Comparison of ENCODE assay signal across 24 mouse cellular contexts in the genomic region with DNA sequence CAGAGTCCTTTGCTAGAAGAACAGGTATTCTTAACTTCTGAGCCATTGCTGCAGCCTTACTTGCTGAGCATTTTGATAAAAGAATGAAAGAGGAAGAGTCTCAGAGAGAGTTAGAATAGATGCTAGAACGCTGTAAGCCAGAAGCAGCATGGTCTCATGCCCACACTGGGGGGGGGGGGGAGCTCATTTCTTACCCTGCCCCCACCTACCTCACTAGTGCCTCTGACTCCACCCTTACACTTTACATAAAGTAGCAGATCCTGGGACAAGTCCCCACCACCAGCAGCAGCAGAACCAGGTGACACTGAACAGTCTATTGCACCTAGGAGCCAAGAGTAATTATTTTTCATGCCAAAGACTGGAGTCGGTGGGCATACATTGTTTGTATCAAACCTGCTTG. TPM values are rescaled to one million over a fixed set of nuclear protein-coding genes. Genes with fewer than 3 reads are reported as not detected.
DNase-seq lines count a peak whose midpoint lies in the region; ATAC-seq and TF ChIP-seq lines count a peak whose summit lies in the region.
"Had no signal": no experiment of that assay in that cellular context is flagged by ENCODE, and none has a peak within 500 bp of the region (broad histone marks: within the 10 kb centered on the region; RNA-seq: fewer than 3 reads in every experiment).

No protein-coding gene starts in this region.

- H3K9ac ChIP-seq in kidney, embryonic 14.5 days (ENCODE audit: low read depth, low read length) = no peak overlapping the region
- H3K9ac ChIP-seq in lung, embryonic 15.5 days = no peak overlapping the region
- no peak overlapping the region for H3K9ac ChIP-seq in intestine, embryonic 16.5 days (ENCODE audit: low read depth, low read length)
- H3K9ac ChIP-seq: embryonic facial prominence, embryonic 12.5 days; forebrain, embryonic 15.5 days; heart, embryonic 15.5 days had no signal

- no peak for ATAC-seq in kidney, embryonic 14.5 days (ENCODE audit: low FRiP score, low TSS enrichment)
- no peak for ATAC-seq in lung, embryonic 15.5 days (ENCODE audit: borderline replicate concordance, extremely low read depth, low FRiP score, low TSS enrichment)
- ATAC-seq in intestine, embryonic 16.5 days = no peak
- ATAC-seq: forebrain, embryonic 15.5 days had no signal

- intact Hi-C loops in gastrocnemius, postnatal 36 days (cut with DNase I) = no loop called here

- no peaks in the 10 kb centered on the region for H3K9me3 ChIP-seq in kidney, embryonic 14.5 days (ENCODE audit: control insufficient read depth, low read length)
- no peaks in the 10 kb centered on the region for H3K9me3 ChIP-seq in lung, embryonic 15.5 days
- no peaks in the 10 kb centered on the region for H3K9me3 ChIP-seq in intestine, embryonic 16.5 days (ENCODE audit: control insufficient read depth, low read length)
- H3K9me3 ChIP-seq: embryonic facial prominence, embryonic 12.5 days; forebrain, embryonic 15.5 days; heart, embryonic 15.5 days had no signal

- H3K4me2 ChIP-seq in kidney, embryonic 14.5 days (replicated peaks; ENCODE audit: low read depth, low read length) = no peak overlapping the region
- no peak overlapping the region for H3K4me2 ChIP-seq in lung, embryonic 15.5 days
- H3K4me2 ChIP-seq in intestine, embryonic 16.5 days (ENCODE audit: low read depth, low read length) = no peak overlapping the region
- H3K4me2 ChIP-seq: embryonic facial prominence, embryonic 12.5 days; forebrain, embryonic 15.5 days; heart, embryonic 11.5 days; heart, embryonic 15.5 days had no signal

- no peak for TF ChIP-seq CTCF in lung, adult 2 months (IDR thresholded peaks at IDR 0.05; ENCODE audit: insufficient read depth, low read length)

- H3K27ac ChIP-seq in kidney, embryonic 14.5 days (ENCODE audit: low read depth, low read length) = 0 out of 2 replicates have a peak overlapping the region, but pooled peaks have one; percentile 43
- H3K27ac ChIP-seq in lung, embryonic 15.5 days = peak overlapping the region; percentile 76
- H3K27ac ChIP-seq in intestine, embryonic 16.5 days (ENCODE audit: low read length) = peak overlapping the region; percentile 62
- H3K27ac ChIP-seq: embryonic facial prominence, embryonic 12.5 days; forebrain, embryonic 15.5 days; heart, embryonic 15.5 days had no signal

- no peak for TF ChIP-seq POLR2A in lung, adult 2 months (IDR thresholded peaks at IDR 0.05; ENCODE audit: borderline replicate concordance, extremely low read depth, low read depth, low read length)

- H3K27me3 ChIP-seq in kidney, embryonic 14.5 days (ENCODE audit: control insufficient read depth, insufficient read depth, low read length) = no peaks in the 10 kb centered on the region
- no peaks in the 10 kb centered on the region for H3K27me3 ChIP-seq in lung, embryonic 15.5 days
- H3K27me3 ChIP-seq in intestine, embryonic 16.5 days (replicated peaks; ENCODE audit: control insufficient read depth, insufficient read depth, low read length) = no peaks in the 10 kb centered on the region

- H3K36me3 ChIP-seq in kidney, embryonic 14.5 days (ENCODE audit: control insufficient read depth, insufficient read depth, low read length) = no peaks in the 10 kb centered on the region
- H3K36me3 ChIP-seq in lung, embryonic 15.5 days = no peaks in the 10 kb centered on the region
- no peaks in the 10 kb centered on the region for H3K36me3 ChIP-seq in intestine, embryonic 16.5 days (ENCODE audit: control insufficient read depth, insufficient read depth, low read length)
- H3K36me3 ChIP-seq: embryonic facial prominence, embryonic 12.5 days; forebrain, embryonic 15.5 days; heart, embryonic 15.5 days had no signal

- 68% methylated on average over 2 of the region's 2 CpGs for WGBS in kidney, embryonic 14.5 days
- WGBS in lung, embryonic 15.5 days = 60% methylated on average over 2 of the region's 2 CpGs
- WGBS in lung, adult 2 months = 36% methylated on average over 2 of the region's 2 CpGs
- WGBS in intestine, embryonic 16.5 days = 65% methylated on average over 2 of the region's 2 CpGs

- DNase-seq in kidney, postnatal 4 days = no peak
- no peak for DNase-seq in lung, adult 2 months
- peak; percentile 57 for DNase-seq in thymus, postnatal 14 days
- no peak for DNase-seq in gastrocnemius, postnatal 36 days
- no peak for DNase-seq in spleen, postnatal 36 days (ENCODE audit: low spot score in 2 of 2)
- DNase-seq: adrenal gland, postnatal 10 days; cerebellum, adult 11 months; cerebellum, adult 8-10 months; cerebellum, postnatal 14 days; embryo, embryonic 11 days; heart, adult 18-20 months; heart, postnatal 14 days had no signal

- H3K4me1 ChIP-seq in kidney, embryonic 14.5 days (ENCODE audit: control insufficient read depth, insufficient read depth, low read length) = peaks cover 5% of the 10 kb centered on the region; the same call in 1 of the 2 replicates
- peaks cover 17% of the 10 kb centered on the region for H3K4me1 ChIP-seq in lung, embryonic 15.5 days
- H3K4me1 ChIP-seq in lung, adult 2 months (ENCODE audit: control insufficient read depth, insufficient read depth, low read length) = peaks cover 7% of the 10 kb centered on the region
- H3K4me1 ChIP-seq in intestine, embryonic 16.5 days (ENCODE audit: control insufficient read depth, insufficient read depth, low read length) = peaks cover 3% of the 10 kb centered on the region; the same call in 1 of the 2 replicates

- H3K4me3 ChIP-seq in kidney, embryonic 14.5 days (ENCODE audit: low read length) = no peak overlapping the region
- no peak overlapping the region for H3K4me3 ChIP-seq in lung, embryonic 15.5 days
- no peak overlapping the region for H3K4me3 ChIP-seq in lung, adult 2 months (replicated peaks; ENCODE audit: extremely low read depth, low read depth, low read length)
- no peak overlapping the region for H3K4me3 ChIP-seq in intestine, embryonic 16.5 days (ENCODE audit: low read length)
- H3K4me3 ChIP-seq: embryonic facial prominence, embryonic 12.5 days; forebrain, embryonic 15.5 days; heart, embryonic 15.5 days had no signal

RNA-seq across cellular contexts. Expression of gene Wdr31, which starts 4.4 kb away (rescaled TPM):
- 11.6 and 12.6 TPM in 2 replicates for polyA plus RNA-seq in kidney, embryonic 14.5 days (2014; fragmentation: Nextera tagmentation; extraction: Ambion mirVana)
- 12.9 and 13.0 TPM in 2 replicates for polyA plus RNA-seq in lung, embryonic 15.5 days (2015; fragmentation: Nextera tagmentation; extraction: Ambion mirVana)
- polyA plus RNA-seq in lung, adult 2 months (2012; rRNA removed) = 4.0 and 4.2 TPM in 2 replicates
- polyA plus RNA-seq in intestine, embryonic 16.5 days (2015; fragmentation: Nextera tagmentation; extraction: Ambion mirVana) = 5.1 and 7.3 TPM in 2 replicates
- total RNA-seq in gastrocnemius, postnatal 36 days (2021) = under 1 TPM in 1 of 2 experiments, not detected in 1; 0.22 TPM

RNA-seq across cellular contexts. Expression of gene Bspry, which starts 4.7 kb away (rescaled TPM):
- 16.8 and 25.8 TPM in 2 replicates for polyA plus RNA-seq in kidney, embryonic 14.5 days (2014; fragmentation: Nextera tagmentation; extraction: Ambion mirVana)
- 36.7 and 44.0 TPM in 2 replicates for polyA plus RNA-seq in lung, embryonic 15.5 days (2015; fragmentation: Nextera tagmentation; extraction: Ambion mirVana)
- 26.0 and 31.0 TPM in 2 replicates for polyA plus RNA-seq in lung, adult 2 months (2012; rRNA removed)
- 29.9 and 31.6 TPM in 2 replicates for polyA plus RNA-seq in intestine, embryonic 16.5 days (2015; fragmentation: Nextera tagmentation; extraction: Ambion mirVana)
- total RNA-seq in gastrocnemius, postnatal 36 days (2021) = under 1 TPM in 1 of 2 experiments, not detected in 1; 0.10 TPM
- total RNA-seq: gastrocnemius, adult 8-10 months had no signal

RNA-seq across cellular contexts. Expression of gene Hdhd3, which starts 28.1 kb away (rescaled TPM):
- 16.4 and 16.8 TPM in 2 replicates for polyA plus RNA-seq in kidney, embryonic 14.5 days (2014; fragmentation: Nextera tagmentation; extraction: Ambion mirVana)
- 18.6 and 21.1 TPM in 2 replicates for polyA plus RNA-seq in lung, embryonic 15.5 days (2015; fragmentation: Nextera tagmentation; extraction: Ambion mirVana)
- 10.0 and 14.1 TPM in 2 replicates for polyA plus RNA-seq in lung, adult 2 months (2012; rRNA removed)
- 115 and 118 TPM in 2 replicates for polyA plus RNA-seq in intestine, embryonic 16.5 days (2015; fragmentation: Nextera tagmentation; extraction: Ambion mirVana)
- 1 to 10 TPM in 1 of 2 experiments, under 1 TPM in 1; 0.84 to 1.3 TPM for total RNA-seq in gastrocnemius, postnatal 36 days (2021)

RNA-seq across cellular contexts. Expression of gene Rnf183, which starts 40.1 kb away (rescaled TPM):
- 0.24 TPM in 1 of 2 replicates, not detected in the other for polyA plus RNA-seq in kidney, embryonic 14.5 days (2014; fragmentation: Nextera tagmentation; extraction: Ambion mirVana)
- polyA plus RNA-seq in lung, embryonic 15.5 days (2015; fragmentation: Nextera tagmentation; extraction: Ambion mirVana) = 0.14 TPM in 1 of 2 replicates, not detected in the other
- 1.0 and 1.7 TPM in 2 replicates for polyA plus RNA-seq in lung, adult 2 months (2012; rRNA removed)
- not detected in 2 replicates for polyA plus RNA-seq in intestine, embryonic 16.5 days (2015; fragmentation: Nextera tagmentation; extraction: Ambion mirVana)
- total RNA-seq in gastrocnemius, postnatal 36 days (2021) = not detected
- total RNA-seq: adrenal gland, postnatal 10 days; common myeloid progenitor, adult 5-6 weeks; gastrocnemius, adult 8-10 months; gastrocnemius, postnatal 4 days; heart, adult 18-20 months; heart, postnatal 14 days; hematopoietic stem cell, adult 5-6 weeks had no signal
- polyA plus RNA-seq: embryonic facial prominence, embryonic 12.5 days; forebrain, embryonic 11.5 days; heart, embryonic 11.5 days; heart, embryonic 15.5 days had no signal

RNA-seq across cellular contexts. Expression of gene Alad, which starts 44.6 kb away (rescaled TPM):
- polyA plus RNA-seq in kidney, embryonic 14.5 days (2014; fragmentation: Nextera tagmentation; extraction: Ambion mirVana) = 107 and 108 TPM in 2 replicates
- polyA plus RNA-seq in lung, embryonic 15.5 days (2015; fragmentation: Nextera tagmentation; extraction: Ambion mirVana) = 116 and 117 TPM in 2 replicates
- polyA plus RNA-seq in lung, adult 2 months (2012; rRNA removed) = 139 and 141 TPM in 2 replicates
- 189 and 191 TPM in 2 replicates for polyA plus RNA-seq in intestine, embryonic 16.5 days (2015; fragmentation: Nextera tagmentation; extraction: Ambion mirVana)
- 10 to 100 TPM; 24.5 to 26.3 TPM for total RNA-seq in gastrocnemius, postnatal 36 days (2021)
